Mouse (Mus musculus): ENCODE measurements at regions not wholly inside any gene's neighbourhood (a gene's known extent, or its start where the extent isn't known, plus 50 kb on each side); places are given as distances from the start of the nearest gene placed in this dataset.

GRCm38 (mm10) chr1:136741061-136741460 lies 116.4 kb downstream of the Zfp281 start:
- TF ChIP-seq MEF2A (IDR thresholded peaks at IDR 0.05; ENCODE audit: borderline replicate concordance, low read depth, low read length) = no peak
- no peak for TF ChIP-seq CTCF (conservative IDR thresholded peaks at IDR 0.05 in 1 of 2, IDR thresholded peaks at IDR 0.05 in 1 of 2; ENCODE audit: low read depth in 2 of 2, low read length in 2 of 2)
- no peak for TF ChIP-seq CHD1 (IDR thresholded peaks at IDR 0.05; ENCODE audit: low read depth, low read length)
- no peak for TF ChIP-seq MAX (IDR thresholded peaks at IDR 0.05; ENCODE audit: low read length)
- no peak for TF ChIP-seq ZC3H11A (IDR thresholded peaks at IDR 0.05; ENCODE audit: low read depth, low read length)
- no peak for TF ChIP-seq SMC3 (IDR thresholded peaks at IDR 0.05; ENCODE audit: low read depth, low read length)
- no peak for TF ChIP-seq TBP (conservative IDR thresholded peaks at IDR 0.05; ENCODE audit: low read depth, low read length)
- TF ChIP-seq POLR2A (IDR thresholded peaks at IDR 0.05; ENCODE audit: low read depth, low read length) = no peak
- TF ChIP-seq MXI1 (IDR thresholded peaks at IDR 0.05; ENCODE audit: low read depth, low read length) = no peak
- no peak for TF ChIP-seq NELFE (IDR thresholded peaks at IDR 0.05; ENCODE audit: low read depth, low read length)
- no peak for TF ChIP-seq USF1 (IDR thresholded peaks at IDR 0.05; ENCODE audit: low read depth, low read length)
- TF ChIP-seq NRF1 (IDR thresholded peaks at IDR 0.05; ENCODE audit: low read depth, low read length) = no peak
- TF ChIP-seq EP300 (IDR thresholded peaks at IDR 0.05; ENCODE audit: low read length) = no peak
- TF ChIP-seq ZKSCAN1 (IDR thresholded peaks at IDR 0.05; ENCODE audit: borderline replicate concordance, low read depth, low read length) = no peak

All from CH12.LX (cell line).